Mouse (Mus musculus) CH12.LX (cell line): ENCODE results near the gene Prg4. TPM values are rescaled to one million over a fixed set of nuclear protein-coding genes. Genes with fewer than 3 reads are reported as not detected.

ENCODE experiments used
- DNase-seq: peaks from one replicate; pipeline ENCODE4 v3.0.0-alpha.2; 2013; ENCODE audit errors: extremely low read depth
- H3K27ac ChIP-seq: 2 replicates; pipeline ENCODE4 v1.5.1; 2012; ENCODE audit warnings: low read depth, mild to moderate bottlenecking, control low read depth, moderate library complexity; ENCODE audit not compliant: insufficient read depth
- H3K27me3 ChIP-seq: replicated peaks from 2 replicates; pipeline ENCODE3; 2012; ENCODE audit warnings: inconsistent platforms
- H3K36me3 ChIP-seq, 2 experiments: replicated peaks in 1 of 2; 2 replicates each; pipeline versions ENCODE3 to v1.6.1; 2012; ENCODE audit warnings: inconsistent platforms in 1 of 2, low read length in 1 of 2, mild to moderate bottlenecking in 1 of 2, mixed read lengths in 1 of 2, moderate library complexity in 1 of 2; ENCODE audit not compliant: control insufficient read depth in 1 of 2, insufficient read depth in 1 of 2
- H3K4me1 ChIP-seq, 2 experiments: 2 replicates each; pipeline ENCODE4 v1.6.1; 2012; ENCODE audit warnings: inconsistent platforms in 1 of 2, moderate library complexity in 1 of 2; ENCODE audit not compliant: insufficient read depth in 2 of 2, control insufficient read depth in 1 of 2
- H3K4me2 ChIP-seq: 2 replicates; pipeline ENCODE4 v1.6.1; 2012; ENCODE audit warnings: low read depth, mild to moderate bottlenecking, control low read depth; ENCODE audit not compliant: poor library complexity, insufficient read depth, severe bottlenecking
- H3K4me3 ChIP-seq, 3 experiments: fragments of 150-350 bp in 1 of 3; sonication (generic) in 1 of 3; replicated peaks in 1 of 3; 2 replicates each; pipeline versions ENCODE3 to v1.5.1; 2011 to 2012; ENCODE audit warnings: low read depth in 2 of 3, low read length in 2 of 3, mild to moderate bottlenecking in 2 of 3, moderate library complexity in 2 of 3, control low read depth in 1 of 3, improper control_type of control experiment in 1 of 3, inconsistent platforms in 1 of 3, mixed read lengths in 1 of 3; ENCODE audit not compliant: poor library complexity in 1 of 3
- H3K79me2 ChIP-seq: replicated peaks from 2 replicates; pipeline ENCODE4 v1.6.1; 2012; ENCODE audit warnings: mild to moderate bottlenecking, moderate library complexity; ENCODE audit not compliant: control insufficient read depth, poor library complexity, insufficient read depth, severe bottlenecking; ENCODE audit errors: extremely low read depth
- H3K9ac ChIP-seq: 2 replicates; pipeline ENCODE4 v1.6.1; 2012; ENCODE audit warnings: low read depth, mild to moderate bottlenecking, control low read depth, moderate library complexity; ENCODE audit not compliant: insufficient read depth
- H3K9me3 ChIP-seq: replicated peaks from 2 replicates; pipeline ENCODE3; 2012; ENCODE audit warnings: low read length, inconsistent platforms, mixed read lengths
- CHD2 ChIP-seq: IDR thresholded peaks from 2 replicates; pipeline ENCODE4 v1.6.1; 2011; ENCODE audit warnings: low read length, improper control_type of control experiment
- CTCF ChIP-seq, 2 experiments: IDR thresholded peaks in 1 of 2; conservative IDR thresholded peaks in 1 of 2; 2 replicates each; pipeline ENCODE4 v1.5.1; 2011 to 2012; ENCODE audit warnings: low read depth in 2 of 2, low read length in 2 of 2, improper control_type of control experiment in 1 of 2, inconsistent platforms in 1 of 2, mild to moderate bottlenecking in 1 of 2, moderate library complexity in 1 of 2
- E2F4 ChIP-seq: IDR thresholded peaks from 2 replicates; pipeline ENCODE4 v1.6.1; 2011; ENCODE audit warnings: low read depth, low read length, improper control_type of control experiment; ENCODE audit not compliant: insufficient replicate concordance
- ELF1 ChIP-seq: IDR thresholded peaks from 2 replicates; pipeline ENCODE4 v1.6.1; 2014; ENCODE audit warnings: low read depth, mild to moderate bottlenecking, inconsistent platforms, low read length, improper control_type of control experiment
- EP300 ChIP-seq: IDR thresholded peaks from 2 replicates; pipeline ENCODE4 v1.6.1; 2011; ENCODE audit warnings: low read length, improper control_type of control experiment
- ETS1 ChIP-seq: conservative IDR thresholded peaks from 2 replicates; pipeline ENCODE4 v1.6.1; 2012; ENCODE audit warnings: low read depth, mild to moderate bottlenecking, inconsistent platforms, low read length, improper control_type of control experiment, moderate library complexity
- GABPA ChIP-seq: IDR thresholded peaks from 2 replicates; pipeline ENCODE4 v1.6.1; 2012; ENCODE audit warnings: low read depth, low read length, improper control_type of control experiment, inconsistent platforms; ENCODE audit not compliant: insufficient replicate concordance
- IRF4 ChIP-seq: IDR thresholded peaks from 2 replicates; pipeline ENCODE4 v1.6.1; 2014; ENCODE audit warnings: low read depth, mild to moderate bottlenecking, inconsistent platforms, low read length, improper control_type of control experiment
- JUN ChIP-seq: IDR thresholded peaks from 2 replicates; pipeline ENCODE4 v1.6.1; 2011; ENCODE audit warnings: low read depth, mild to moderate bottlenecking, low read length, improper control_type of control experiment, moderate library complexity; ENCODE audit not compliant: insufficient read depth
- KAT2A ChIP-seq: IDR thresholded peaks from 2 replicates; pipeline ENCODE4 v1.6.1; 2012; ENCODE audit warnings: low read length, improper control_type of control experiment, inconsistent platforms; ENCODE audit not compliant: insufficient replicate concordance
- MAFK ChIP-seq: IDR thresholded peaks from 2 replicates; pipeline ENCODE4 v1.6.1; 2011; ENCODE audit warnings: low read length, improper control_type of control experiment; ENCODE audit not compliant: insufficient replicate concordance
- MAX ChIP-seq: IDR thresholded peaks from 2 replicates; pipeline ENCODE4 v1.6.1; 2011; ENCODE audit warnings: low read length, improper control_type of control experiment
- MAZ ChIP-seq: IDR thresholded peaks from 2 replicates; pipeline ENCODE4 v1.6.1; 2012; ENCODE audit warnings: low read depth, mild to moderate bottlenecking, inconsistent platforms, low read length, improper control_type of control experiment, moderate library complexity
- MXI1 ChIP-seq: IDR thresholded peaks from 2 replicates; pipeline ENCODE4 v1.6.1; 2011; ENCODE audit warnings: mild to moderate bottlenecking, low read depth, low read length, improper control_type of control experiment
- MYC ChIP-seq: IDR thresholded peaks from 2 replicates; pipeline ENCODE4 v1.6.1; 2011; ENCODE audit warnings: low read depth, mild to moderate bottlenecking, improper control_type of control experiment, low read length
- NELFE ChIP-seq: IDR thresholded peaks from 2 replicates; pipeline ENCODE4 v1.6.1; 2011; ENCODE audit warnings: low read depth, low read length, improper control_type of control experiment
- NRF1 ChIP-seq: IDR thresholded peaks from 2 replicates; pipeline ENCODE4 v1.6.1; 2014; ENCODE audit warnings: low read depth, mild to moderate bottlenecking, inconsistent platforms, low read length, improper control_type of control experiment, moderate library complexity
- PAX5 ChIP-seq: IDR thresholded peaks from 2 replicates; pipeline ENCODE4 v1.6.1; 2012; ENCODE audit warnings: low read length, inconsistent platforms, mixed read lengths
- SIN3A ChIP-seq: IDR thresholded peaks from 2 replicates; pipeline ENCODE4 v1.6.1; 2012; ENCODE audit warnings: low read length, improper control_type of control experiment, inconsistent platforms
- TBP ChIP-seq: conservative IDR thresholded peaks from 2 replicates; pipeline ENCODE4 v1.6.1; 2011; ENCODE audit warnings: low read depth, low read length, improper control_type of control experiment
- TCF12 ChIP-seq: IDR thresholded peaks from 2 replicates; pipeline ENCODE4 v1.6.1; 2014; ENCODE audit warnings: low read depth, mild to moderate bottlenecking, inconsistent platforms, low read length, improper control_type of control experiment
- UBTF ChIP-seq: IDR thresholded peaks from 2 replicates; pipeline ENCODE4 v1.6.1; 2012; ENCODE audit warnings: low read depth, mild to moderate bottlenecking, inconsistent platforms, low read length, improper control_type of control experiment, moderate library complexity
- ZC3H11A ChIP-seq: IDR thresholded peaks from 2 replicates; pipeline ENCODE4 v1.6.1; 2012; ENCODE audit warnings: low read depth, mild to moderate bottlenecking, inconsistent platforms, low read length, improper control_type of control experiment
- ZKSCAN1 ChIP-seq: IDR thresholded peaks from 2 replicates; pipeline ENCODE4 v1.6.1; 2012; ENCODE audit warnings: low read depth, inconsistent platforms, low read length, improper control_type of control experiment, borderline replicate concordance
- ZMIZ1 ChIP-seq: IDR thresholded peaks from 2 replicates; pipeline ENCODE4 v1.6.1; 2012; ENCODE audit warnings: low read depth, mild to moderate bottlenecking, inconsistent platforms, low read length, improper control_type of control experiment
- ZNF384 ChIP-seq: IDR thresholded peaks from 2 replicates; pipeline ENCODE4 v1.6.1; 2012; ENCODE audit warnings: low read depth, low read length, improper control_type of control experiment, inconsistent platforms
- dilution Hi-C: fragments of 300-500 bp; cut with MboI; formaldehyde crosslinking; loops from 2 replicates; pipeline ENCODE4 v1.14.3; 2020; ENCODE audit warnings: low sequenced_read_pairs; ENCODE audit not compliant: extremely low pct_unique_long_range_greater_than_20kb, extremely low pct_ligation_motif_present
- in situ Hi-C: fragments of 300-500 bp; cut with MboI; formaldehyde crosslinking; loops from 3 replicates; pipeline ENCODE4 v1.14.3; 2019; ENCODE audit warnings: low sequenced_read_pairs, low pct_ligation_motif_present, low pct_unique_long_range_greater_than_20kb, mixed read lengths
- polyA plus RNA-seq: library from polyadenylated mRNA; unstranded; fragments of >175 nt; gene quantifications from 2 replicates; pipeline ENCODE4 v1.2.1, GENCODE M21; 2012; ENCODE audit warnings: low read depth; ENCODE audit not compliant: insufficient read length
- total RNA-seq, 2 experiments: library from RNA; depleted of rRNA; stranded (reverse); fragments of 300-350 nt in 1 of 2; fragments of >200 nt in 1 of 2; gene quantifications; 2 replicates each; pipeline ENCODE4 v1.2.3; 2012 to 2014

Gene Prg4
- total and polyA plus RNA-seq, 3 experiments: 0.08 to 0.30 TPM; not detected in 1

- H3K9ac ChIP-seq: no peak overlapping the region
- H3K79me2 ChIP-seq: 0 out of 2 replicates have a peak, but pooled peaks cover 2% of the 10 kb centered on the region
- H3K4me1 ChIP-seq: no peaks in the 10 kb centered on the region
- TF ChIP-seq CHD2 (no peak), MAZ (no peak), SIN3A (no peak), TBP (no peak), IRF4 (no peak), UBTF (no peak), ZNF384 (no peak), MAFK (no peak), MXI1 (no peak), GABPA (no peak), MYC (no peak), MAX (no peak), NRF1 (no peak), ETS1 (no peak), KAT2A (no peak)
- no peak overlapping the region for H3K27ac ChIP-seq
- no peak for DNase-seq
- in situ Hi-C loops: no loop called here
- no peaks in the 10 kb centered on the region for H3K9me3 ChIP-seq
- dilution Hi-C loops: no loop called here
- H3K36me3 ChIP-seq: peaks cover 52 to 88% of the 10 kb centered on the region in 2 experiments
- H3K4me3 ChIP-seq: no peak overlapping the region
- H3K27me3 ChIP-seq: no peaks in the 10 kb centered on the region
- H3K4me2 ChIP-seq: no peak overlapping the region
Observed at GRCm38 (mm10) chr1:150416006-150416405, 50.0 kb downstream of the Prg4 start.

DNA sequence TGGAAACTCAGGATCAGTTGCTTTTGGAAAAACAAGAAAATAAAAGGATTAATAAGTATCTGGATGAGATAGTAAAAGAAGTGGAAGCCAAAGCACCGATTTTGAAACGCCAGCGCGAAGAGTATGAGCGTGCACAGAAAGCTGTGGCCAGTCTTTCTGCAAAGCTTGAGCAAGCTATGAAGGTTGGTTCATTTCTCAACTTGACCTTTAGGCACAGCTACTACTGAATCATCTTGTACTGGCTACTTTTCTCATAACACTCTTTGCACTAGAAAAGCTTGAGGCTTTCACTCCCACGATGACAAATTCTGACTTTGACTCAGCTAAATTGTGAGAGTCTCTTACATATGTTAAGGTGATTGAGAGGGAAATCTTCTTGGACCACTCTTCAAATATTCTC lies 56.0 kb downstream of the Prg4 start:
- DNase-seq: no peak
- dilution Hi-C loops (no loop called here), in situ Hi-C loops (no loop called here)
- TF ChIP-seq EP300 (no peak), ZKSCAN1 (no peak), ZC3H11A (no peak), MYC (no peak), ZMIZ1 (no peak), ZNF384 (no peak), CTCF (conservative IDR thresholded peaks at IDR 0.05 in 1 of 2, IDR thresholded peaks at IDR 0.05 in 1 of 2; ENCODE audit: low read depth in 2 of 2, low read length in 2 of 2) (no peak), CHD2 (no peak), ETS1 (no peak), NELFE (no peak), TBP (no peak), MAFK (no peak), TCF12 (no peak), E2F4 (no peak), ELF1 (no peak), JUN (no peak), PAX5 (no peak)
- H3K36me3 ChIP-seq: peaks cover 50 to 95% of the 10 kb centered on the region in 2 experiments
- no peaks in the 10 kb centered on the region for H3K4me1 ChIP-seq
- H3K4me3 ChIP-seq: no peak overlapping the region
- no peak overlapping the region for H3K27ac ChIP-seq
- H3K9ac ChIP-seq: no peak overlapping the region
- no peaks in the 10 kb centered on the region for H3K9me3 ChIP-seq
- H3K4me2 ChIP-seq: no peak overlapping the region
- H3K27me3 ChIP-seq: no peaks in the 10 kb centered on the region
- H3K79me2 ChIP-seq: no peaks in the 10 kb centered on the region
